Mouse (Mus musculus) erythroblast, adult 5-6 weeks (primary cell): ENCODE results near the gene Lrrc74a. TPM values are rescaled to one million over a fixed set of nuclear protein-coding genes. Genes with fewer than 3 reads are reported as not detected.

ENCODE experiments used
- ATAC-seq: replicated peaks from 2 replicates; pipeline ENCODE4 v1.8.0; 2016; ENCODE audit warnings: moderate number of reproducible peaks, mild to moderate bottlenecking, moderate TSS enrichment, inconsistent platforms; ENCODE audit not compliant: poor library complexity, low FRiP score, severe bottlenecking
- total RNA-seq, 2 experiments: library from RNA; stranded (forward) in 1 of 2; stranded (reverse) in 1 of 2; fragments of 150-400 nt in 1 of 2; fragments of 200-764, 138-1000 nt in 1 of 2; gene quantifications; 2 replicates each; pipeline versions ENCODE4 v1.2.3 to v1.2.4; 2015 to 2017; ENCODE audit warnings: low replicate concordance in 2 of 2

The Lrrc74a gene
- total RNA-seq, 2 experiments from 2014 or later: not detected

DNA sequence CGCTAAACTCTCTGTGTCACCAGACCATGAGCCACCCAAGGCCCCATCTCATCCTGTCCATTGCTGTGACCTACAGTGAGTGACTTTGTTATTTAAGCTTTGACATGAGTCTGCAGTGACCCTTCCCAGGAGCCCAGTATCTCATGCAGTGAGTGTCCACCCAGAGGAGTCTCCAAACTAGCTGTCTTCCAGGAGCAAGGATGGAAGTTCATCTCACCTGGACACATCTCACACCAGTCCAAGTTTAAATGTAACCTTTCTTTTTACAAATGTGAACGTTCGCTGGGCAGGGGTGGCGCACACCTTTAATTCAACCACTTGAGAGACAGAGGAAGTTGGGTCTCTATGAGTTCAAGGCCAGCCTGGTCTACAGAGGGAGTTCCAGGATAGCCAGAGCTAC, 44.4 kb downstream of the Lrrc74a start:
- no peak for ATAC-seq

DNA sequence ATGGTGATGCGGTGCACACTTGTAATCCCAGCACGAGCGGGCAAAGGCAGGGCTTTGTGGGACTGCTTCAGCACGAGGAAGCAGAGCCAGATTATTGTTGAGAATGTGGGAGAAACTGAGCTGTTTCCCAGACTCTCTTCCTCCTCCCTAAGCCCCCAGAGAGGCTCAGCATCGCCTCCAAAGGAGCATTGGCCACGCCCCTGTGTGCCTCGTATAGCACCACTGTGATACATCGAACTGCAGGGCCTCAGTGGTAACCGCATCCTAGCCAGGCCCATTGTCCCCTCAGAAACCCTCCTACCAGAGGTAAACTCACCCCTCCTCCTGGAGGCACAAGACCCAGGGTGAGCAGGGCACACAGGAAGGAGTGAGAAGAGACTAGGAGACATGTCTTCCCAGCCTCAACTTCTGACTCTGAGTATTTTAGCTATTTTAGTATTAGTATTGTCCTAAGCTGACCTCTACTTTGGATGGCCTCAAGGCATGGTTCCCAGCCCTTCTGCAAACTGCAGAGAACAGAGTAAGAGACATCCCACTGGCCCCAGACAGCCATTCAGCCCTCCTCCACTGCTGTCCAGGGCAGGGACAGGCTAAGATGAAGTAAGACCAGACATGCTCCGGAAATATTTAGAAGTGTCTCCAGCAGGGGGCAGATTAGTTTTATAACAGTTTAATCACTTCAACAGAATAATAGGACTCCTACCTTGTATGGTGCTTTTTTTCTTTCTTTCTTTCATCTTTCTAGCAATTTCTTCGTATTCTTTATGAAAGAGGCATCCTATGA, 45.2 kb downstream of the Lrrc74a start:
- no peak for ATAC-seq

DNA sequence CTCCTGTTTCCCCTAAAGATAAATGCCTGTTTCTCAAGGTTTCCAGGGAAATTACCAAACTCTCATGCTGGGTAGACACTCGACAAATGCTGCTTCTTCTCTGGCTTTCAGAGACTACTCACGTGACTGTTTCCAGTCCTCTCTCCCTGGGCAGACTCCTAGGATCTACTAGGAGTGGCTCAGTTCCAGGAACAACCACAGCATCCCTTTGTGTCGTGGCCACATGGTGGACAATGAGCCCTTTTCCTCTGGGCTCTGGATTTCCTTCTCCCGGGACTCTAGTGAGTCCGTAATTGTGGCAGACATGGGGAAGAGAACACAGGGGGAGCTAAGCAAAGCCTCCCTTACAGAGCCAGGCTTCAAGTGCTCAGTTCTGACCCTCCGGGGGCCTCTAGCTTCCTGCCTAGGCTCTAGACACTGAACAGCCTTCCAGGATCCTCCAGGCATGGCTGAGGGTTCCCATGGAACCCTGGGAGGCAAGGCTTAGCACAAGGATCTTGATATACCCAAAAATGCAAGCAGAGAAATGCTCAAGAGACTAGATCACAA, 47.6 kb downstream of the Lrrc74a start:
- ATAC-seq: no peak

DNA sequence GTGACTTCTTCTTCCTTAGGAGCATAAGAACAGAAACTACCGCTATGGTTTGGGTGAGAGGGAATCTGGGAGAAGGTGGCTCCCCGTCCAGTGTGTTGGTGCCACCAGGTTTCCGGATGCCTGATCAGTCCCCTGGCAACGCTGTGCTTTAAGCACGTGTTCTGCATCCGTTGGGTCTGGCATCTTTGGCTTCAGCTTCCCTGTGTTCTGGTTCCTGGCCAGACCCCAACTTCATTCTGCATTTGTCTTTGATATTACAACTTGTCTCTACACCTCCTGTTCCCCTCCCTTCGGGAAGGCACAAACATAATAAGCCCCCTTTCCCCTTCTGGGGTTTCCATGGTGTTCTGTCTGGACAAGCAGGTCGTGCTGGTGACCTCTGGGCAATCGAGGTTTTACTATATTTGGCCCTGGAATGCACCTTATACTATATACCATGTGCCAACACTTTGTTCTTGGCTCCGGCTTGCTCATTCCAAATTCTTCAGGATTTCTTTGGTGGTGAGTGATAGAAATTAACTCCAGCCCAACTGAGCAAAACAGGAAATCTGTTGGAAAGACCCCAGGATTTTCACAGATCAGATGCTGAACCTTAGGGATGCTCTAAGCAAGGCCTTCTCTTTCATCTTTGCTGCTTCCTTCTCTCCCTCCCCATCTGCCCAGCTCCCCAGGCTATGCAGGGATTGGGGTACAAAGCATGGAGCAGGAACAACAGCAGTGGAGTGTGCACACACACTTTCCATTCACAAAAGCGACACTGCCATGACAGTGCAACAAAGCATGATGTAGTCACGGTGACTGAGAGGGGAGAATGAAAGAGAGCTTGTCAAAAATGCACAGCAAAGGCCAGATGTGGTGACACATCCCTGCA, 52.2 kb downstream of the Lrrc74a start:
- no peak for ATAC-seq

DNA sequence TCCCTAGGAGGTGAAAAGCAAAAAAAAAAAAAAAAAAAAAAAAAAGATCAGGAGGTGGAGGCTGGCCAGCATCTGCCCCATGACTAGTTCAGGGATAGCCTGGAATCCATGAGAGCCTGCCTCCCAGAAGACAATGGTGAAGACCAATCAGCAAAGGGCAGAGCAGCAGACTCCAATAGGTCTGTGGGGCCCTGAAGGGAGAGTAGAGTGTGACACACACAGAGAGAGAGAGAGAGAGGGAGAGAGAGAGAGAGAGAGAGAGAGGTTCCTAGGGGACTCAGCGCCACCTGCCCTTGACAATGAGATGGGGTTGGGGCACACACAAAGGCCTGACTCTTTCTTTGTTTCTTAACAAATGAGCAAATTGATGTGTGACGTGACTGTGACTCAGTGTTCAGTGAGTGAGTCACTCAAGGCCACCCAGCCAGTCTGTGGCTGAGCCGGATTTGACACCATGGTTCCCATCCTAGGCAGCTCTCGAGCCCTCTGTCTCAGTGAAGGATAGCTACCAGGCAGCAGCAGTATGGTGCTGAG, 52.9 kb downstream of the Lrrc74a start:
- no peak for ATAC-seq

DNA sequence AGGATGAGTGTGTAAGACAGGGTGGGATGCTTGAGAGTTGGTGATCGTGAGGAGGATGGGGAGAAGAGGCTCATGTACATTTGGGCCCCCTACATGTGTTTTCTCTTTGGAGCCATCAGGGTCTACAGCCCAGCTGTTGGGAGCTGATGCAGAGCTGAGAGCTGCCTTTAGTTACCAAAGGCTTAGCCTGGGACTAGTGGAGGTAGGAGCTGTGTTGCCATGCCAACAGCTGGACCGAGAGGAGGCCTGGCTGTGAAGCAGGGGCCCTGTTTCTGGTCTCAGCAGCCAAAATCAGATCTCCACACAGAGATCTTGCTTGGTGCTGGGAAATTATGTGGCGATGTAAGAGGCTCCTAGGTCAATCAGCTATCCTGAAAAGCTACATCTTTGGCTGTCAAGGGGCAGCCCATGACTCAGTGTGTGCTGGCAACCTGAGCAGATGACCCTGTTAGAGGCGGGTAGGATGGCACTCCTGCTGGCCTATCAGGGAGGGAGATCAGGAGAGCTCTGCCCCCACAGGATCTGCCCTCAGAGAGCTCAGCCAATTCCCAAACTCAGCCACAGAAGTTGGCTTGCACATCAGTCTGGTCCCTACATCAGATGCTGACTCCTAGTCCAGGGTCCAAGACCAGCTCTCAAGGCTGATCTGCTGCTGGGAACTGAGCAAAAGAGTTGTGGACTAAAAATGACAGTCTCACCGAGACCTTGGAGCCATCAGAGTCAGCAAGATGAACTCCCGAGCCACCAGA, 56.1 kb downstream of the Lrrc74a start:
- no peak for ATAC-seq

DNA sequence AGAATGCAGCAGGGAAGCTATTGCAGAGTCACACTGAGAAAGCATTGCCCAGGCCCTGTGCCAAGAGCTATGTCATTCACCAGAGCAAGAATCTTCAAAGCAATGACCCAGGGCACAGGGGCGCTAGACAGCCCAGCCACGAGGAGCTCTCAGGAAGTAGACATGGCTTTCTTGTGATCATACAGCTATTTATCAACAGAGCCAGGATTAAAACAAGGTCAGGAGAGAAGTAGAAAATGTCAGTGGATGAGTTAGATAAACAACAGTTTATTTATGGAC, 56.6 kb downstream of the Lrrc74a start:
- ATAC-seq: no peak

DNA sequence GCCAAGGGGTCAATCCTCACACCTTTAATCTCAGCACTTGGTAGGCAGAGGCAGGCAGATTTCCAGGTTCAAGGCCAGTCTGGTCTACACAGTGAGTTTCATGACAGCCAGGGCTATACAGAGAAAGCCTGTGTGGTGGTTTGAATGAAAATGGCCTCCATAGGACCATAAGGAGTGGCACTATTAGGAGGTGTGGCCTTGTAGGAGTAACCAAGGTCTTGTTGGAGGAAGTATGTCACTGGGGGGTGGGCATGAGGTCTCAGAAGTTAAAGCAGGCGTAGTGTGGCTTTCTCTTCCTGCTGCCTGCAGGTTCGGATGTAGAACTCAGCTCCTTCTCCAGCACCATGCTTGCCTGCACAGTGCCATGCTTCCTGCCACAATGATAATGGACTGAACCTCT, 57.8 kb downstream of the Lrrc74a start:
- ATAC-seq: no peak

DNA sequence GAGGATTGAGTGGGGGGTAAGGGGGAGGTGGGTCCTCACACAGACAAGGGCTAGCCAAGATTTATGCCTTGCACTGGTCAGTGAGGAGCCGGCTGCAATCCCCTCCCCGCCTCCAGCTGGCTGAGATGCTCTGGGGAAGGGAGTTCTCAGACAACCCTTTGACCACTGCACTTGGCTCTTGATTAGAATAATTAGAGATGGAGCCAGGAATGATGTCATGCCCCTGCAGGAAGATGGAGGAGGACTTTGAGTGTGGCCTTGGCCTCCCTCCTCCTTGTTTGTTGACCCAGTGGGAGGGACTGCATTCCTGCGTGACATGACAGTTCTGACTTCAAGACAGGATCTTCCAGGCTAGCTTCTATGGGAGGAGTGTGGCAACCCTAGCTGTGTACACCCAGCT, 59.7 kb downstream of the Lrrc74a start:
- ATAC-seq: no peak

DNA sequence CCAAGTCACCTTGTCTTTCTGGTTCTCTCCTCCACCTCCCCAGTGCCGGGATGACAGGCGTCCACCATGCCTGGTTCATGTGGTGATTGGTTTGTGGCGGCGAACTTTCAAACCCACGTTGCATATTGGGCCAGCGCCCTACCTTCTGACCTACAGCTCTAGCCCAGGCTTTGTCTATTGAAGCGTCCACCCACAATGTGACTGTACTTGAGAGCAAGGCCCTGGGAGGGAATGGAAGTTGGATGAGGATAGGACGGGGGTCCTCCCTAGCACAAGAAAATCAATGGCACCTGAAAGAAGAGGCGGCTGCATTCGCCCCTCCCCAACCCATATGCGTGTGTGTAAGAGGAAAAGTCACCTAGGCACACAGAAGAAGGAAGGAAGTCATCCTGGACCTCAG, 60.2 kb downstream of the Lrrc74a start:
- ATAC-seq: no peak

DNA sequence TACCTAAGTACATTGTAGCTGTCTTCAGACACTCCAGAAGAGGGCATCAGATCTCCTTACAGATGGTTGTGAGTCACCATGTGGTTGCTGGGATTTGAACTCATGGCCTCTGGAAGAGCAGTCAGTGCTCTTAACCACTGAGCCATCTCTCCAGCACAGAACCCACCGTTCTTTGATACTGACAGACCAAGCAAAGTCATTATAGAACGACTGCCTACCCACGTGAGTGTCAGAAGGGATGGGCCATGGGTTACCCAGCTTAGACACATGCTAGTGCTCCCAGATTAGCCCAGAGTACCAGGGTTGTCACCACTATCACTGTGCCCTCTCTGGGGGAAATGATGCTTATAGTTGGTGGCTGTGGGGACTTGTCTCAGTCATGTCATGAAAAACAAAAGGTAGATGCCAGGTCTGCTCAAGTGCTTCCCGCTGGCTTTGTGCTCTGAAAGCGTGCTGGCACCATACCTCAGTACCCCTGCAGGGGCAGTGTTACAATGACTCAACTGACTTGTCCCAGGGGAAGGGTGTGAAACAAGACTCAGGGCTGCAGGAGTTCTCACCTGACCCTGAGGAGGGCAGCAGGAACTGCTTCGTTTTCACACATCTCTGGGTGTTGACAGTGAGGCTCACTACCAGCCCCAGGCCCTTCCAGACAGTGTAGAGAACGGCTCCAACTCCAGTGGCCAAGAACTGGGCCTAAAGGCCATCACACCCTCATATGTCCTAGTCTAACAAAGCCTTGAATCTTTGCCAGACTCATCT, 61.1 kb downstream of the Lrrc74a start:
- peak; percentile 41 for ATAC-seq

DNA sequence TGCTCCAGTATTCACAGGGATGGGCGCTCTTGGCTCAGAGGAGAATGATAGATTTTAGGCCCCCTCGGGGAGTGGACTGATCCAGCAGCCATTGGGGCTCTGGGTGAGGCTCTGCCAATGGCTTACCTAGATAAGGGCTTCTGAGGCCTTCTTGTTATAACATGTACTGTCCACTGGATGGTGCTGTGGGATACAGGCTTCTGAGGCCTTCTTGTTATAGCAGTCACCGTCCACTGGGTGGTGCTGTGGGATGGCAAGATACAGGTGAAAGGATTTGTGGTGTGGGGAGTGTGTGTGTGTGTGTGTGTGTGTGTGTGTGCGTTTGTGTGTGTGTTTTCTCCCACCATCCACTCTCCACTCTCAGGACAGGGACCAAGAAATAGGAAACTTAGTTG, 61.7 kb downstream of the Lrrc74a start:
- peak; percentile 95 for ATAC-seq

DNA sequence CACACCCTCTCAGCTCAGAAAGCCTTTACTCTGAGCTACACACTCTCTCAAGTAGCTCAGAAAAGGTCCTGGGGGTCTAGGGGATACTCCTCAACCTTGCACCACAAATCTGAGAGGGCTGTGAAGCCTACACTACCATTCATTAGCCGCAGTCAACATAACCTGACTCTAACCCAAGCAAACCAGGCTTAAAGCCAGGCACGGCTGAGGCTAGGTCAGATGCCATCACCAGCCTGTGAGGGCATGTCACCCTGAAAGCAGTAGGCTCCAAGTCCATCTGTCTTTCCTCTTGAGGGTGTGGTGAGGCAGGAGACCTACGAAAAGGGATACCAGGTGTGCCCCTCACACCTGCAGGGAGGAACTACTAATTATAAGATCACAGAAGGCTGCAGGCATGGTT, 62.2 kb downstream of the Lrrc74a start:
- no peak for ATAC-seq

DNA sequence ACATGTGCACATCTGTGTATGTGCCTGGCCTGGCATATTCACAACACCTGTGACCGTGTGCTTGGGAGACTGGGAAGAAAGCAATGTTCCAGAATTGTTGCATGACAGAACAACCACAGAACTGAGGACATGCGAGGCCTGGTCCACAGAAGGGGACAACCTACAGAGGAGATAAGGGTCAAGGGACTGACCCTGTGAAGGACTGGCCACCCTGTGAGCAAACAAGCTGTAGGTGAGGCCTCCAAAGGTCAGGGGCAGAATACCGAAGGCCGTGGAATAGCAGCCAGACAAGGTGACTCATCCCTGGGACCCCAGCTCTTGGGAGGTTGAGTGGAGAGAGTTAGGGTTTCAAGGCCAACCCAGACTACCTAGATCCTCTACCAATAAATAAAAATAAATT, 63.6 kb downstream of the Lrrc74a start:
- no peak for ATAC-seq

DNA sequence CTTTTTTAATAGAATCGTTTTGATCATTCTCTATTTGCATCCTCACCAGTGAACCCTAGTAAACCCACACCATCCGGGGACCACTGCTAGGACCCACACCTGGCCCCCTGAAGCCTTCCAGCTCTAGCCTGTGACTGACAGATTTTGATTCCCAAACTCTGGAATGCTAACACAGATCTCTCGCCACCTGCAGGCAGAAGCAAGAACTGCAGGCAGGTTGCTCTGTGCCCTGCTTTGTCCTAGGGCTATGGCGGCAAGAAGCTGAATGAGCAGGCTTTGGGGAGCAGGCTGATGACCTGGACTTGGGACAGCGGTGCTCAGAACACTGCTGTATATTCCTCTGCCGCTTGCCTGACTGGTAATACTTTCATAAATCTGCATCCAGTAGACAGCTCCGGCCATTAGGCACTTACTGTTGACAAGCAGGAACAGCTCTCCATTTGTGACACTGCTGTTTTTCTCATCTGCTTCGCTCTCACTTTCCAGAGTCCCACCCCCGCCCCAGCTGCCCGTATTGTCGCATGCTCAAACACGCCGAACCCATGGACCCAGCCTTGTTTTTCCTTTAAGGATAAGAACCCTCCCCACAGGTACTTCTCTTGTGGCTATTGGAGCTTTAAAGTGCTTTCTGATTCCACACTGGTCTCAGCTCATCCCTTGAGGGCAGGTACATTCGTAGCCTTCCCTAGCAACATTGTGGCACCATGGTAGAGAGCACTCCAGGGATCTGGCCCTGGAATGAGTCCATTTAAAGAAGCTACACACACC, 64.8 kb downstream of the Lrrc74a start:
- no peak for ATAC-seq

DNA sequence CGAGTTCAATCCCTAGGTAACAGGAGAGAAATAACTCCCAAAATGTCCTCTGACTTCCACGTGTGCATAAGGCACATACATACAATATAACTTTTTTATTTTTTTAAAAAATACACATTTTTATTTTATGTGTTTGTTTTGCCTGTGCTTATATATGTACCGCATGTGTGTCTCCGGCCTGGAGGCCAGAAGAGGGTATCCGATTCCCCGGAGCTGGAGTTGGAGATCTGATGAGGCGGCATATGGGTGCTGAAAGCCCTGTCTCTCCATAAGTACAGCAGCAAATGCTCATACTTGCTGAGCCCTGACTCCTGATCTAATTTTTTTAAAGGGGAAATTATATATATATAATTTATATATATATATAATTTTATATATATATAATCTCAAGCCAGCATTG, 65.6 kb downstream of the Lrrc74a start:
- no peak for ATAC-seq

DNA sequence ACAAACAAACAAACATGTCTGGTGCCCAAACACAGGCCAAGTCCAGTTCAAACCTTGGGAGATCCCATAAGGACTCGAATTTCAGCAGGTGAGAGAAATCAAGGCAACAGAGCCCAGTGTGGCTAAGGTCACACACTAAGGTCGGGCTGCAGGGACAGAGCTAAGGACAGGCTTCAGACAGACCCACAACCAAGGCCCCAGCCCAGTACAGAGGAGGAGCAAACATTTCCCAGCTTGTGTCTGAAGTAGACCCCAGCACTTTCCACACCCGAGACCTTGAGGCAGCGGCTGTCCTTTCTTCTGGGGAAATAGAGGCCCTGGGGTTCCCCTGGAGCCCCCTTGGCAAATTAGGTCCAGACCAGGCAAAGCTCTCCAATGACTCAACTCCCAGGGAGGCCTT, 66.2 kb downstream of the Lrrc74a start:
- ATAC-seq: no peak

DNA sequence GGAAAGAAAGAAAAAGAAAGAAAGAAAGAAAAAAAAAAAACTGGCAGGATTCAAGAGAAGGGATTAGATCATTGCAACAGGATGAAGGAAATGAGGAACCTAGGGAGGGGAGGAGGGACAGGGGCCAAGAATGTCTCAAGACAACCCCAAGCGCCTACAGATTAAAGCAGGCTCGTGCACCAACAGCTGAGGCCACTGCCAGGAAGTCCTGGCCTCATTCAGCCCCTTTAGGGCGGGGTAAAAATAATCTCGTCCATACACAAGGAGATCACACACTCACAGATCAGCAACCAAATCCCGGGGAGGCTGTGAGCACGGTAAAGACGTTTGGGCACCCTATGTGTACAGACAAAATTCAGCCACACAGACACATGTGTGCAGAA, 66.6 kb downstream of the Lrrc74a start:
- peak; percentile 54 for ATAC-seq
